Mouse (Mus musculus) CD4-positive, CD25-positive, alpha-beta regulatory T cell, adult 4 months (primary cell): ENCODE data around the gene Crybg2. TPM values are rescaled to one million over a fixed set of nuclear protein-coding genes. Genes with fewer than 3 reads are reported as not detected.

ENCODE experiments used
- ATAC-seq: one replicate; pipeline ENCODE4 v1.8.0; 2017
- polyA plus RNA-seq, 2 experiments: library from polyadenylated mRNA; unstranded; fragments of 100-300 nt; shearing (Covaris generic); gene quantifications; one replicate each; pipeline ENCODE4 v1.2.1; 2017

The Crybg2 gene
- polyA plus RNA-seq, result 10 to 100 TPM; 20.9 to 28.2 TPM

GRCm38 (mm10) chr4:134060135-134060865 lies at the start of gene Crybg2:
Gene Crybg2 (plus strand): TSS chr4:134060815.
- no peak for ATAC-seq

GRCm38 (mm10) chr4:134011450-134012414 lies 48.9 kb upstream of the Crybg2 start:
- no peak for ATAC-seq

DNA sequence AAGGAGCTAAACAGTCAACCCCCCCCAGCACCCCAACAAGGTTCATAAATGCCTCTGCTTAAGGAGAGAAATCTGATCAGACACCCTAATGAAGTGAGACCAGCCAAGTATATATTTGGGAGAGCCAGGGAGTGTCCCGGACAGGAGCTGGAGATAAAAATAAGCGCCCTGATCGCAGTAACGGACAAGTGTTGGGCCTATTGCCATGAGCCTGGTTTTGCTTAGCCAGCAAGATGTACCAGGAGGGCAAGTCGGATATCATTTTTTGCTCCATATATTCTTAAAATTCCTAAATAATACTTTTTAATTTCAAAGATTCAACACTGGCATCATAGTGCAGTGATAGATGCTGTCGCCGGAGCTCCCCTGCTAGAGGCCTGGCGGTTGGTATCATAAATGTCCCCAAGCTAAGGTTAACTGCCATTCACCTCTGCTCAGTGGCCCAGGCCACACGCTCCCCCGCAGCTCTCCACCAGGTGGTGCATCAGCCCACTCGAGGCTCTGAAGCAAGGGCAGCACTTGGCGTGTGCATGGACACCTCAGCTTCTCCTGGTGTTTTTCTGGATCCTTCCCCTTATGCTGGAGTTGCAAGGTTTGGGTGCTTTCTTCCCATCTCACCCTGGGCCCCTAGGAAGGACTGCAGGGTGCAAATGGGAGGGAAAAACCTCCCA lies 47.6 kb upstream of the Crybg2 start:
- ATAC-seq, result no peak

- ATAC-seq, result no peak
These were observed 44.4 kb upstream of the Crybg2 start for GRCm38 (mm10) chr4:134016208-134016607.

DNA sequence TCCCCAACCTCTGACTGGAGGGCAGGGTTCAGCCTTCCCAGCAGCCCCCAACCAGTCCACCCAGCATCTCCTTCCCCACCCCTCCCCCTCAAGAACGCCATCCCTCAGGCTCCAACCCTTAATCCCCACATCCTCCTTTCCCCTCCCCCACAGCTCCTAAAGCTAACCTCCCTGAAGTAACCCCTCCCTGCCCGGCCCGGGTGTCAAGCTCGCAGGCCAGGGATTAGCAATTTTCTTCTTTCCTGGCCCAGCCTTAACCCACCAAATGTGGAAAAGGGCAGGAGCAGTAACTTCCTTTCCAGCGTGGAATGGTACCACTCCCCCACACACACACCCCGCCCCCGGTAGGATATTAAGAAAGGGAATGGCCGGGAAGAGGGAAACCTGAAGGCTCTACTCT lies 43.8 kb upstream of the Crybg2 start:
- no peak for ATAC-seq

DNA sequence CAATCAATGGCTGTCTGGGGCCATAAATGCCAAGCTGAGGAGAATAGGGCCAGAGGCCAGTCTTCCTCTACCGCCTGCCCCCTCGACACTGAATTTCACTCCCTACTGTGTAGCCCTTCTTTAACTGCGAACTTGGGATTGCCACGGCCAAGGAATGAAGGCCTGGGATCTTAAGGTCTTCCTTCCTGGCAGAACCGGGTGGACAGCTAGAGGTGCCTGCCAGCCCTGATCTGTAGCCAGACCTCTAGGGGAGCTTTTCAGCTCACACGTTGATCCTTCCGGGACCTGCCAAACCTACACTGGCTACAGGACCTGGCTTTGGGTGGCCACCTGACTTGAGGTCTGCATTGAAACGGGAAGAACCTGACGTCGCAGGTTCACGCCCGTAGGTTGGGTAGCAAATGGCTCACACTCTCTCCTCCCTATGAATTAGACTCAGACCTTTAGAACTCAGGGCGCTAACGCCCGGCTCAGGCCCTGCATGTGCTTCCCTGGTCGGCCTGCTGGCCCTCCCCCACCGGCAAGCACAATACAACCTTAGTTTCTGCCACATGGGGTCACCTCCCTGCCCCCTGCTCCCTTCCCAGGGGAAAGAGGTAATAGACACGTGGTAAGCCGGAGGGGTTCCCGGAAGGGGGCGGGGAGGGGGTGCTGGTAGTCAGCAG lies 43.3 kb upstream of the Crybg2 start:
- no peak for ATAC-seq

DNA sequence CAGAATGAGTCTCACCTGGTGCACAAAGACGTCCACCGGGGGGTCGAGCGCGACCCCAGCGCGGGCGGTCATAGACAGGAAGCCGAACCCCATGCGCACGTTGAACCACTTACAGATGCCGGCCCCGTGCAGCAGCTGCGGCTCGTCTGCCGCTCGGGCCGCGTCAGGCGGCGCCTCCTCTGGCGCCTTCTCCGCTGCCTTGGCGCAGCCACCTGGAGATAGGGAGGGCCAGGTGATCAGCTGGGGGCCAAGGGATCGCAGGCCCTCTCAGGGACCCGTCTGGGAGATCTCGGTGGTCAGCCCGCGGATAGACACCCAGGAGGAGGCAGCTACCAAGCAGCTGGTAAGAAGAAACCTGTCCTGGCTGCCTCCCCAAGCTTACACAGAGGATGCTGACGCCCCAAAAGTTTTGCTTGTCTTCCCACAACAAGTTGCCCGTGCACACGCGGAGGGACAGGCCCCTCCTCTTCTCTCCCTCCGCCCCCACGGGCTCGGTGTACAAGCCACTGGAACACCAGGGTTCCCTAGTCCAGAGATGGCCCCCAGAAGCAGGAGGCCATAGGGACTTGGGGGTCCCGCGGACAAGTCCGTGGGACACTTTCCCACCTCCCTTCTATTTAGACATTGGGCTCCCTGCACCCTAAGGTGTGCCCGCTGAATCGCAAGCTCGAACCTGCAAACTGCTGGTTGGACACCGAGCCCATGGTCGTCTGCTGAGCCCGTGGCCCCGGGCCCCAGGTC lies 42.4 kb upstream of the Crybg2 start:
- ATAC-seq, result no peak

GRCm38 (mm10) chr4:134018779-134019145 lies 41.9 kb upstream of the Crybg2 start, which contains the start of gene Lin28a:
Gene Lin28a (minus strand): TSS chr4:134018841.
- ATAC-seq, result no peak

- ATAC-seq, result no peak
These were observed 41.4 kb upstream of the Crybg2 start for GRCm38 (mm10) chr4:134019210-134019609.

GRCm38 (mm10) chr4:134019641-134020351 lies 40.8 kb upstream of the Crybg2 start:
- no peak for ATAC-seq

DNA sequence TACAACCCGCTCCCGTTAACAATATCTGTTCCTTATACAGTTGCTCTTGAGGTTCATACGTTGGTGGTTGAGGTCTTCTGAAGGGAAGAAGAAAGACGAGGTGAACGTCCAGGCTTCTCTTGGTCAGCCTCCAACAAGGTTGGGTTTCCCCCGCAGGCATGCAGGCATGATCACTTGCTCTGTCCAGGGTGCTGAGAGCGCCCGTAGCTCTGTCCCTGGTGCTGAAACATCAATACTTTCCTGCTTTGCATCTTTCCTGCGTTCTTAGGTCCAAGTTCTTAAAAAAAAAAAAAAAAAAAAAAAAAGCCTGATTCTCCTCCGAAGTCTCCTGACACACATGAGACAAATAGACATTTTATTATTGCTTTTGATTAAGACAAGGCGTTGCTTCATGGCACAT lies 40.0 kb upstream of the Crybg2 start:
- no peak for ATAC-seq

GRCm38 (mm10) chr4:134025802-134026201 lies 34.8 kb upstream of the Crybg2 start:
- ATAC-seq, result no peak

GRCm38 (mm10) chr4:134035953-134036352 lies 24.7 kb upstream of the Crybg2 start:
- peak; percentile 73 for ATAC-seq

DNA sequence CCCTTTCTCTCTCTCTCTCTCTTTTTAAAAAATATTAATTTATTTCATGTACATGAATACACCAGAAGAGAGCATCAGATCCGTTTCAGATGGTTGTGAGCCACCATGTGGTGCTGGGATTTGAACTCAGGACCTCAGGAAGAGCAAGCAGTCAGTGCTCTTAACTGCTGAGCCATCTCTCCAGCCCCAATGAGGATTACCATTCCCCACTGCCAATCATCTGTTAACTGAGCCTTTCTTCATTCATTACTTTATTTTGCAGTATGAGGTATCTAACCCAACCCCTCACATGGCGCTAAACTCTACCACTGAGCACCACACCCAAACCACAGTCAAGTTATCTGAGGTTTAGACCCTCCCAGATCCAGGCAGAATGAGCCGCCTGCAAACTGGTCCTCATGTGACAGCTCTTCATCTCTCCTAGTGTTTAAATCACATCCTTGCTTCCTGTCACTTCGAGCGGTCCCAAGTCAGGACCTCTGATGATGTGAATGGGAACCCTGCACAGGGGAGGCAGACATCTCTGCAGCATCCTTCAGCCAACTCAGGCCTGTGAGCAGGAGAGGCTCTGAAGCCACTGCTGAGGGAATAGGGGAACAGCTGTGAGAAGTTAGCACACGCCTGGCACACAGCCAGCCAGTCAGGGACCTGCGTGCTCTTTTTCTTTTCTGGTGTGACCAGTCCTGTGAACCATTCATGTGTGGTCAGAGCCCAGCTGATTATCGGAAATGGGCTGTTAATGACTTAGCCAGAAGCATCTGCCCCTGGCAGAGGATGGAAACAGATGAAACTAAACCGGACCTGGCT lies 19.1 kb upstream of the Crybg2 start:
- ATAC-seq, result no peak

- no peak for ATAC-seq
These were observed 17.6 kb upstream of the Crybg2 start for GRCm38 (mm10) chr4:134043041-134043440.

GRCm38 (mm10) chr4:134047648-134048047 lies 13.0 kb upstream of the Crybg2 start:
- ATAC-seq, result no peak

DNA sequence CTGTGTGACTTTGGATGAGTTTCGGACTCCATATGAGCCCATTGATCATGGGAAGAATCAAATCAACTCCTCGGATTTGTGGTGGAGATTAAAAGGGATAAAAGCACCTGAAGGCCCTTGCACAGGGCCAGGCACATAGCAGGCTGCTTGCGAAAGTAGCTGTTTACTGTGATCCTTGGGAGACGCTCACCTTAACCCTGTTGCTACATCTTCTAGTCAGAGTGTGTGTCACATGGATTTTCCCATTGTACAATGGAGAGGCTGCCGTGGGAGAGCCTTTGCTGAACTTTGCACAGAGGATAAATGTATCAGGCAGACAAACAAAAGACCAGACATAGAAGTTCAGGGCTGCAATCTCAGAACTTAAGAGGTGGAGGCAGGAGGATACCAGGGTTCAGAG lies 8.7 kb upstream of the Crybg2 start:
- no peak for ATAC-seq

DNA sequence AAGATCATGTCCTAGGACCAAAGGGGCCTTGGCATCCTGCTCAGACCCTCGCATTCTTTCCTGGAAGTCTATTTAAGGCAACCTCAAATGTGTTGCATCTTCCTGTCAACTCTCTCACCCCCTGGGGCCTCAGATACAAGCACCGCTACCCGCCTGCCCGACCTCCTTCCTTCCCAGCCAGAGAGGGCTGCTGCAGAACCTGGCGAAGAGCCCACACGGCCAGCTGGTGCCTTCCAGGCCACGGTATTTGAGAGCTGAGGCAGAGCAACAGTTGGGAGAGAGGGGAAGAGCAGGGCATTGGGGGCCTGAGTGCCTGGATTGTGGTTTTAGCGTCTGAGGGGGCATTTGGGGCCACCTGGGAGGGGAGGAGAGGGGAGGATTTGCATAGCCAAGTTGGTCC lies 8.1 kb upstream of the Crybg2 start:
- no peak for ATAC-seq

GRCm38 (mm10) chr4:134053538-134053937 lies 7.1 kb upstream of the Crybg2 start, which contains the start of gene Zfp683:
Gene Zfp683 (plus strand): TSS chr4:134053838.
- no peak for ATAC-seq

DNA sequence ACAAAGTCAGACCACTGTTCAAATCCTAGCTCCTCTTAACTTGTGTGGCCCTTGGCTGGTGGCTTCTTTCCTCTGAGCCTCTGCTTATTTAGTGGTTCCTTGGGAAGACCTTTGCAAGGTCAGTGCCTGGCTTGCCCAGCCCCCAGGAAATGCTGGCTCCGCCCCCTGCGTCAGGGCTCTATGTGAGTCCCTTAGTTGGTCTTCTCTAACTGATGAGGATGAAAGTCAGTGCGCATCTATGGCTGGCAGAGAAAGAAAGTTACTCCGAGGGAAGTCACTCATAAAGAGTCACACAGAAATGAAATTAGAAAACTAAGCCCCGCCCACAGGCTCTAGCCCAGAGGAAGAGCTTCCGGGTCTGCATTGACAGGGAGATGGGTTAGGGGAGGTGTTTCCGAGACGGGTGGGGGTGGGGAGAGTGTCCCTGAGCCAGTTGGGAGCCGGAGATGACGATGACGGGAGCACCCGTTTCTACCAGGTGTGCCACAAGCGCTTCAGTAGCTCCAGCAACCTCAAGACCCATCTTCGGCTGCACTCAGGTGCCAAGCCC lies 2.4 kb upstream of the Crybg2 start:
- peak; percentile 72 for ATAC-seq
